In genomic region chr10:24458667-24459066, GRCm38 (mm10) we compare ENCODE assay signal across 9 mouse cellular contexts.
DNase-seq lines count a peak whose midpoint lies in the region; ATAC-seq and TF ChIP-seq lines count a peak whose summit lies in the region.
"Had no signal": no experiment of that assay in that cellular context is flagged by ENCODE, and none has a peak within 500 bp of the region (broad histone marks: within the 10 kb centered on the region; RNA-seq: fewer than 3 reads in every experiment).

No protein-coding gene starts in this region.

- H3K9me3 ChIP-seq in intestine, embryonic 15.5 days, result no peaks in the 10 kb centered on the region

- H3K27ac ChIP-seq in thymus, adult 2 months (ENCODE audit: control insufficient read depth, insufficient read depth, low read length), result peak overlapping the region; percentile 28; the same call in 1 of the 2 replicates
- H3K27ac ChIP-seq in intestine, embryonic 15.5 days, result no peak overlapping the region

- no peak overlapping the region for H3K4me3 ChIP-seq in thymus, adult 2 months (ENCODE audit: control insufficient read depth, insufficient read depth, low read length)
- H3K4me3 ChIP-seq in intestine, embryonic 15.5 days (replicated peaks), result no peak overlapping the region

- 72% methylated on average over 2 of the region's 2 CpGs for WGBS in thymus, adult 2 months
- 39% methylated on average over 2 of the region's 2 CpGs for WGBS in intestine, embryonic 15.5 days

- peak; percentile 36; the same call in 1 of the 2 replicates for ATAC-seq in intestine, embryonic 15.5 days

- TF ChIP-seq CTCF in thymus, adult 2 months (IDR thresholded peaks at IDR 0.05; ENCODE audit: borderline replicate concordance, control insufficient read depth, extremely low read depth, insufficient read depth, low read length, poor library complexity), result no peak

- H3K4me1 ChIP-seq in thymus, adult 2 months (replicated peaks; ENCODE audit: control insufficient read depth, insufficient read depth, low read length), result 0 out of 2 replicates have a peak, but pooled peaks cover 2% of the 10 kb centered on the region
- H3K4me1 ChIP-seq in intestine, embryonic 15.5 days (replicated peaks), result 0 out of 2 replicates have a peak, but pooled peaks cover 3% of the 10 kb centered on the region

- H3K9ac ChIP-seq in intestine, embryonic 15.5 days, result no peak overlapping the region

- no peak overlapping the region for H3K4me2 ChIP-seq in intestine, embryonic 15.5 days (replicated peaks)

- no peak for TF ChIP-seq POLR2A in thymus, adult 2 months (IDR thresholded peaks at IDR 0.05; ENCODE audit: control insufficient read depth, extremely low read depth, insufficient read depth, low read length, poor library complexity)

- H3K27me3 ChIP-seq in thymus, adult 2 months (ENCODE audit: control insufficient read depth, insufficient read depth, low read length), result no peaks in the 10 kb centered on the region
- no peaks in the 10 kb centered on the region for H3K27me3 ChIP-seq in intestine, embryonic 15.5 days (replicated peaks)

- H3K36me3 ChIP-seq in thymus, adult 2 months (ENCODE audit: control insufficient read depth, insufficient read depth, low read length), result no peaks in the 10 kb centered on the region
- H3K36me3 ChIP-seq in intestine, embryonic 15.5 days, result no peaks in the 10 kb centered on the region

- DNase-seq in adrenal gland, postnatal 10 days, result peak; percentile 7
- no peak for DNase-seq in adrenal gland, postnatal 4 days (ENCODE audit: low spot score in 2 of 2)
- no peak for DNase-seq in thymus, adult 2 months
- no peak for DNase-seq in thymus, postnatal 25 days
- DNase-seq in yolk sac, embryonic 10.5 days (ENCODE audit: low spot score), result peak; percentile 44
- no peak for DNase-seq in ovary, postnatal 36 days (ENCODE audit: low spot score)
- DNase-seq in cerebellum, adult 11 months, result no peak
- DNase-seq: B cell, adult 2 months had no signal

Comparison
In these comparisons a context has a peak if more than half of its experiments do, and no peak if none do; other contexts are left out.
1. DNase-seq: peak in adrenal gland, postnatal 10 days (single experiment) and yolk sac, embryonic 10.5 days (single experiment); none in adrenal gland, postnatal 4 days (0 of 2), thymus, adult 2 months (single experiment), thymus, postnatal 25 days (single experiment), ovary, postnatal 36 days (single experiment) and cerebellum, adult 11 months (single experiment).